Mouse (Mus musculus): ENCODE results near the gene Slitrk3.

GRCm38 (mm10) chr3:73055399-73056043, 2.1 kb downstream of the Slitrk3 start:
- TF ChIP-seq CTCF (IDR thresholded peaks at IDR 0.05; ENCODE audit: borderline replicate concordance, insufficient read depth, low read length) (no peak), POLR2A (IDR thresholded peaks at IDR 0.05; ENCODE audit: low read depth, low read length) (no peak)
